Mouse (Mus musculus): ENCODE results near the gene Lyve1. TPM values are rescaled to one million over a fixed set of nuclear protein-coding genes. Genes with fewer than 3 reads are reported as not detected.

Gene Lyve1
- total and polyA plus RNA-seq, 3 experiments, result not detected

DNA sequence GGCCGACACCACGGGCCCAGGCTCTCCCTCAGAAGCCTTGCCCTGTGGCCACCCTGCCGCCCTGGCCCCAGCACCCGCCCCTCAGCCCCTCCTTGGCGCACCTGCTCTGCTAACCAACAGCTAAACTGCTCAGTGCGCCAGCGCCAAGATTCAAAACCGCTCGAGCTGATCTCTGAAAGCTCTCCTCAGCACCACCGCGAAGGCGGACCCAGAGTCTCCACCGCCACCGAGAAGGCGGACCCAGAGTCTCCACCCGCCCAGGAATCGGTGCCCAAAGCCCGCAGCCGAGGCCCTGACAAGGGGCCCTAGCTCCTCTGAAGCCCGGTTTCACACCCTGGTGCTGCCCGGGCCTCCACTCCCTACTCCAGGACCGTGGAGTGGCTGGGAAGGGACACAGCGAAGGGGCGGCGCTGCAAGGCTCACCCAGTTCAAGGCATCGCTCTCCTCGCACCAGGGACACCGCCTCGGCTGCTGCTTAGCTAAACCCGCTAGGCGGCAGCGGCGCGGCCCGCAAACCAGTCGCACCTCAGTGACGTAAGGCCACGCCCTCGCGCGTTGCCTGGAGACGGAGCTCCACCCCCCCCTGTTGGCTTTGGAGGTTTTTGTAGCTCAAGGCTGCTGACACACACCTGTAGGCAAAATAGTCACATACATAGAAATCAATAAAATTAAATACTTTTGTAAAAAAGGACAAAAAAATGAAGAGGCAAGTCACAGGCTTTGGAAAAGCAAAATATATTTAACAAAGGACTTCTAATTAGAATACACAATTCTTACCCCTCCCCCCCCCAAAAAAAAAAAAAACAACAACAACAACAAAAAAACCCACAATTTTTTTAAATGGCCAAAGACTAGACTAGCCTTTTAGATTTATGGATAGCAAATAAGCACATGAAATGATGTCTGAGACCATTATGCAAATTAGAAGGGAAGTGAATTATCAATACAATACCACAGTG lies 18.8 kb downstream of the Lyve1 start, which contains the start of gene Rnf141:
Gene Rnf141 (minus strand): TSS at position 542 of the 959 bp plus-strand sequence.
- Histone ChIP-seq H3K4me1 (ENCODE audit: control insufficient read depth in 1 of 2, insufficient read depth in 2 of 2, low read length in 2 of 2) (peaks cover 5 to 13% of the 10 kb centered on the region in 2 experiments), H3K36me3 (ENCODE audit: control insufficient read depth in 1 of 2, insufficient read depth in 2 of 2, low read length in 2 of 2) (peaks cover 0 to 8% of the 10 kb centered on the region in 2 experiments; a peak in 2 of 4 replicates), H3K9ac (ENCODE audit: control insufficient read depth, low read depth, low read length, poor library complexity, severe bottlenecking) (peak within 1 kb of the TSS; percentile 97), H3K4me3 (ENCODE audit: control insufficient read depth in 1 of 2, insufficient read depth in 1 of 2, low read depth in 2 of 2, low read length in 2 of 2) (peak within 1 kb of the TSS; percentile 94 to 97), H3K27me3 (ENCODE audit: control insufficient read depth in 1 of 2, insufficient read depth in 2 of 2, low read length in 2 of 2) (peaks cover 0 to 3% of the 10 kb centered on the region in 2 experiments; a peak in 2 of 4 replicates), H3K9me3 (replicated peaks; ENCODE audit: insufficient read depth, low read length) (no peaks in the 10 kb centered on the region), H3K79me2 (ENCODE audit: control insufficient read depth, insufficient read depth, low read length, poor library complexity) (peaks cover 10% of the 10 kb centered on the region), H3K27ac (ENCODE audit: control insufficient read depth, low read depth, low read length) (peak within 1 kb of the TSS; percentile 89)
- peak; percentile 94 for TF ChIP-seq SIN3A (IDR thresholded peaks at IDR 0.05; ENCODE audit: low read length)
- TF ChIP-seq RCOR1 (IDR thresholded peaks at IDR 0.05; ENCODE audit: low read depth, low read length), result no peak
- TF ChIP-seq EP300 (IDR thresholded peaks at IDR 0.05; ENCODE audit: low read depth in 1 of 2, low read length in 2 of 2), result peak in 1 of 2 experiments; percentile 4; a peak in 1 of 4 replicates
- TF ChIP-seq RAD21 (IDR thresholded peaks at IDR 0.05; ENCODE audit: low read depth, low read length), result no peak
- TF ChIP-seq MAFK (IDR thresholded peaks at IDR 0.05; ENCODE audit: borderline replicate concordance, low read depth, low read length), result no peak
- TF ChIP-seq POLR2AphosphoS2 (IDR thresholded peaks at IDR 0.05; ENCODE audit: low read length), result 0 out of 2 replicates have a peak, but pooled peaks have one; percentile 51
- peak in 2 of 3 experiments; percentile 55 to 56; a peak in 4 of 6 replicates for TF ChIP-seq CTCF (IDR thresholded peaks at IDR 0.05 in 2 of 3, conservative IDR thresholded peaks at IDR 0.05 in 1 of 3; ENCODE audit: control insufficient read depth in 1 of 3, insufficient read depth in 1 of 3, low read depth in 2 of 3, low read length in 3 of 3, poor library complexity in 1 of 3, severe bottlenecking in 1 of 3)
- TF ChIP-seq MXI1 (IDR thresholded peaks at IDR 0.05; ENCODE audit: low read depth, low read length), result peak; percentile 93
- no peak for TF ChIP-seq KAT2A (conservative IDR thresholded peaks at IDR 0.05; ENCODE audit: low read depth, low read length)
- TF ChIP-seq ZNF384 (IDR thresholded peaks at IDR 0.05; ENCODE audit: low read depth, low read length), result peak; percentile 64
- peak; percentile 79 to 82; a peak in 3 of 4 replicates for TF ChIP-seq POLR2A (IDR thresholded peaks at IDR 0.05; ENCODE audit: control insufficient read depth in 1 of 2, insufficient read depth in 1 of 2, low read depth in 1 of 2, low read length in 2 of 2, poor library complexity in 1 of 2)
- TF ChIP-seq TBP (IDR thresholded peaks at IDR 0.05; ENCODE audit: low read depth, low read length), result no peak
- TF ChIP-seq TCF12 (IDR thresholded peaks at IDR 0.05; ENCODE audit: low read depth, low read length), result 0 out of 2 replicates have a peak, but pooled peaks have one; percentile 30
- no peak; the same call in 1 of the 2 replicates for TF ChIP-seq CHD2 (IDR thresholded peaks at IDR 0.05; ENCODE audit: low read length)
- peak; percentile 50; the same call in 1 of the 2 replicates for TF ChIP-seq MAX (IDR thresholded peaks at IDR 0.05; ENCODE audit: low read length)
- TF ChIP-seq JUND (IDR thresholded peaks at IDR 0.05; ENCODE audit: low read depth, low read length), result no peak
- peak; percentile 84 for TF ChIP-seq HCFC1 (IDR thresholded peaks at IDR 0.05; ENCODE audit: low read depth, low read length)
- peak; percentile 53; the same call in 1 of the 2 replicates for TF ChIP-seq ETS1 (IDR thresholded peaks at IDR 0.05; ENCODE audit: low read depth, low read length)
- peak; percentile 70 for TF ChIP-seq NELFE (IDR thresholded peaks at IDR 0.05; ENCODE audit: low read depth, low read length)
- peak; percentile 48; the same call in 1 of the 2 replicates for TF ChIP-seq NRF1 (IDR thresholded peaks at IDR 0.05; ENCODE audit: insufficient read depth, low read depth, low read length, poor library complexity, severe bottlenecking)
- TF ChIP-seq CHD1 (IDR thresholded peaks at IDR 0.05; ENCODE audit: low read depth, low read length), result no peak
- TF ChIP-seq USF2 (IDR thresholded peaks at IDR 0.05; ENCODE audit: borderline replicate concordance in 1 of 2, insufficient read depth in 1 of 2, low read depth in 1 of 2, low read length in 2 of 2), result no peak
- TF ChIP-seq ZMIZ1 (IDR thresholded peaks at IDR 0.05; ENCODE audit: low read depth, low read length), result peak; percentile 61; the same call in 1 of the 2 replicates
- TF ChIP-seq UBTF (IDR thresholded peaks at IDR 0.05; ENCODE audit: borderline replicate concordance, insufficient read depth, low read depth, low read length), result no peak
- peak; percentile 75; the same call in 1 of the 2 replicates for TF ChIP-seq ELF1 (IDR thresholded peaks at IDR 0.05; ENCODE audit: low read depth, low read length)
- TF ChIP-seq MAZ (IDR thresholded peaks at IDR 0.05; ENCODE audit: low read depth, low read length), result peak; percentile 60; the same call in 1 of the 2 replicates
- TF ChIP-seq USF1 (IDR thresholded peaks at IDR 0.05; ENCODE audit: low read depth, low read length), result peak; percentile 17; the same call in 1 of the 2 replicates
- DNase-seq (ENCODE audit: low read depth, low spot score), result peak; percentile 96

Measured in MEL (cell line).